Mouse (Mus musculus): Measurements from ENCODE around the gene Rhobtb3. TPM values are rescaled to one million over a fixed set of nuclear protein-coding genes. Genes with fewer than 3 reads are reported as not detected.

The Rhobtb3 gene
- 1.5 TPM for polyA plus RNA-seq (2015; fragmentation: Illumina TruSeq; extraction: RNeasy Lipid Tissue Mini Kit (QIAGEN cat#74804); ENCODE audit: insufficient read depth, low read depth, low replicate concordance)

DNA sequence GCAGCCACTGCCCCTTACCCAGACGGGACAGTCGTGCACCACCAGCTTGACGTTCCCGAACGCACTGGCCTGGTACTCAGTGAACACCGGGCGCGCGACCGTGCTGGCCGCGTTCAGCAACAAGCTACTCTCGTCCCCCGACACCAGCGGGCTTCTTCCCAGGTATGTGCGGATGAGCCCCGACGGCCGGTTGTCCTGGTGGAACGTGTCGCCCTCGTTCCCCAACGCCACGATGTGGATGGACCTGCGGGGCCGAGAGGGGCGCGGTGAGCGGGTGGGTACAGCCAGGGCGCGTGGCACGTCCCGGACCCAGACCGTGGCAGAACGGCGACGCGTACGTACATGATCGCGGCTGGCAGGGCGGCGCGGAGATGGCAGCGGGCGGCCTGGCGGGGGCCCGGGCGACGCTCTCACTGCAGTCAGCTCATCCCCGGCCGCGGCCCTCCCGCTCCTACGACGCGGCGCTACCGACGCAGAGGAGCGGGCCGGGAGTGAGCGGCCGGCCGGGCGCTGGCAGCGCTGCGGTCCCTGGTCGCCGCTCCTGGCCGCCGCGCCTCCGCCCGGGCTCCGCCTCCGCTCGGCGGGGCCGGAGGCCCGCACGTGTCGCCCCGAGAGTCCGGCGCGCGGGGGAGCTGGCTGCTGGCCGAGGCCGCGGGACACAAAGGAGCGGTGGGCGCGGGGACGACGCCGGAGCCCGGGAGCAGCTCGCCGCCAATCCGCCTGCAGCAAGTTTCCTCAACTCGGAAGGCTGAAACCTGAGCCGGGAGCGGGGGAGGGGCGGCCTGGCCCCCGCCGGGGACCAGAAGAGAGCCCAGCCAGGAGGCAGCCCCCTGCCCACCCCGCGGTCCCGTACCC lies at the start of gene Rhobtb3:
TSS of gene Rhobtb3 (minus strand) at position 737 of the 855 bp plus-strand sequence.

DNA sequence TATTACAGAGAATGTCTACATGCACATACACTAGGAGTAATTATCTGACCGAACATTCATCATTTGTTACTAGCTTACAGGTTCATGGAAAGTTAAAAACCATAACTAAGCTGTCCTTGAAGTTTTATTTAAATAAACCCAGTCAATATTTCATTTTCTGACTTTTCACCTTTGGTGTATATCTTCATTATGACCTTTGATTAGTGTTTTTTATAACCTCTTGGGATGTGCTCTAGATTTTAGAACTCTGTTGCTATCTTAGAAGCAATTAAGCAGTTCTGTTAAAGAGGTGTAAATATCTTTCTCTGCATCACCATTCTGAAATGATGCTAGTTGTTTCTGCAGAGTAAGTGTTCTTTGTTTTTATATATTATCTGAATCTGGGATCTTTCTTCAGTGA lies 23.1 kb upstream of the Rhobtb3 start, which contains the start of gene Spata9:
TSS of gene Spata9 (plus strand) at position 301 of the 400 bp plus-strand sequence.

DNA sequence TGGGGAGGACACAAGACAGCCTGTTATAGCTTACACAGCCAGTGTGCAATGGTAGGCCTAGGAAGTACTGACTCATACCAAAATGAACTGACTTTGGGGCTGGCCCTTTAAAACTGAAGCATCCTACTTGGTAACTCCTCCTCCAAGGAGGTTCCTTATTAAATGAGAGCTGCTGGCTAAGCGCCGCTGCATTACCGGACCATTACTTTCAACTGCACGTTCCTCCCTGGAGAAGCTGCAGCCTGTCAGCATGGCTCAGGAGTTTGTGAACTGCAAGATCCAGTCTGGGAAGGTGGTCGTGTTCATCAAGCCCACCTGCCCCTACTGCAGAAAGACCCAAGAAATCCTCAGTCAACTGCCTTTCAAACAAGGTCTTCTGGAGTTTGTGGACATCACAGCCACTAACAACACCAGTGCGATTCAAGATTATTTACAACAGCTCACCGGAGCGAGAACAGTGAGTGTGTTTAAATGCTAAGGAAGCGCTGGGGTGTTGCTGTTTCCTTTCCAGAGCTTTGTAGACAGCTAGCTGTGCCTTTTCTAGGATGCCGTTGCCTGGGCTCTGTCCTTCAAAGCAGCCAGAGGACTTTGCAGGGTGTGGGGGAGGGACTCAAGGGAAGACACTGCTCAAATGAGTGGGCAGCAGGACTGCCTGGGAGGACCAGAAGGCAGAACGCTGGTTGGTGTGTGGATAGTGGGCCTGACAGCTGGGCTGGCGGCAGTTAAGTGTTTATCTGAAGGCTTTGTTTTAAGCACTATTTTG lies 103.8 kb downstream of the Rhobtb3 start, which contains the start of gene Glrx:
TSS of gene Glrx (plus strand) at position 150 of the 763 bp plus-strand sequence.

Other genes with a start within 250 kb of the Rhobtb3 start
- gene Ell2, start 237.2 kb downstream of the Rhobtb3 start, polyA plus RNA-seq (2015; fragmentation: Illumina TruSeq; extraction: RNeasy Lipid Tissue Mini Kit (QIAGEN cat#74804); ENCODE audit: insufficient read depth, low read depth, low replicate concordance) = 6.9 TPM
- 4.2 TPM for gene Glrx, start 104.1 kb downstream of the Rhobtb3 start, polyA plus RNA-seq (2015; fragmentation: Illumina TruSeq; extraction: RNeasy Lipid Tissue Mini Kit (QIAGEN cat#74804); ENCODE audit: insufficient read depth, low read depth, low replicate concordance)
- gene Spata9, start 23.2 kb upstream of the Rhobtb3 start, polyA plus RNA-seq (2015; fragmentation: Illumina TruSeq; extraction: RNeasy Lipid Tissue Mini Kit (QIAGEN cat#74804); ENCODE audit: insufficient read depth, low read depth, low replicate concordance) = not detected
- 7.6 TPM for gene Rfesd, start 74.8 kb upstream of the Rhobtb3 start, polyA plus RNA-seq (2015; fragmentation: Illumina TruSeq; extraction: RNeasy Lipid Tissue Mini Kit (QIAGEN cat#74804); ENCODE audit: insufficient read depth, low read depth, low replicate concordance)
- not detected for gene Gpr150, start 113.1 kb upstream of the Rhobtb3 start, polyA plus RNA-seq (2015; fragmentation: Illumina TruSeq; extraction: RNeasy Lipid Tissue Mini Kit (QIAGEN cat#74804); ENCODE audit: insufficient read depth, low read depth, low replicate concordance)
- gene Arsk, start 154.7 kb upstream of the Rhobtb3 start, polyA plus RNA-seq (2015; fragmentation: Illumina TruSeq; extraction: RNeasy Lipid Tissue Mini Kit (QIAGEN cat#74804); ENCODE audit: insufficient read depth, low read depth, low replicate concordance) = 1.9 TPM
- 5.4 TPM for gene Ttc37, start 154.8 kb upstream of the Rhobtb3 start, polyA plus RNA-seq (2015; fragmentation: Illumina TruSeq; extraction: RNeasy Lipid Tissue Mini Kit (QIAGEN cat#74804); ENCODE audit: insufficient read depth, low read depth, low replicate concordance)

All from pancreas, adult 10 weeks (tissue).